Mouse (Mus musculus) neural tube, embryonic 13.5 days (tissue): ENCODE measurements around the gene Ninl. TPM values are rescaled to one million over a fixed set of nuclear protein-coding genes. Genes with fewer than 3 reads are reported as not detected.

ENCODE experiments used
- ATAC-seq: fragments of 200-750 bp; cut with Nextera tagmentation; 2 replicates; pipeline ENCODE4 v1.8.0; 2017; ENCODE audit warnings: low read depth, mild to moderate bottlenecking, moderate TSS enrichment, moderate library complexity
- H3K27ac ChIP-seq: fragments of 300-500 bp; sonication (generic); replicated peaks from 2 replicates; pipeline ENCODE4 v1.5.1; 2015; ENCODE audit warnings: moderate library complexity, mild to moderate bottlenecking, inconsistent platforms
- H3K27me3 ChIP-seq: fragments of 300-500 bp; sonication (generic); 2 replicates; pipeline ENCODE4 v1.6.1; 2015; ENCODE audit warnings: mild to moderate bottlenecking, inconsistent platforms
- H3K36me3 ChIP-seq: fragments of 300-500 bp; sonication (generic); 2 replicates; pipeline ENCODE4 v1.6.1; 2015; ENCODE audit warnings: mild to moderate bottlenecking, inconsistent platforms
- H3K4me1 ChIP-seq: fragments of 300-500 bp; sonication (generic); replicated peaks from 2 replicates; pipeline ENCODE4 v1.6.1; 2015; ENCODE audit warnings: inconsistent platforms
- H3K4me2 ChIP-seq: fragments of 300-500 bp; sonication (generic); 2 replicates; pipeline ENCODE4 v1.6.1; 2015; ENCODE audit warnings: inconsistent platforms, mild to moderate bottlenecking, moderate library complexity
- H3K4me3 ChIP-seq: fragments of 300-500 bp; sonication (generic); 2 replicates; pipeline ENCODE4 v1.5.1; 2015; ENCODE audit warnings: mild to moderate bottlenecking, inconsistent platforms
- H3K9ac ChIP-seq: fragments of 300-500 bp; sonication (generic); 2 replicates; pipeline ENCODE4 v1.6.1; 2015; ENCODE audit warnings: moderate library complexity, mild to moderate bottlenecking, inconsistent platforms
- H3K9me3 ChIP-seq: fragments of 300-500 bp; sonication (generic); 2 replicates; pipeline ENCODE4 v1.6.1; 2016; ENCODE audit warnings: inconsistent platforms
- WGBS: fragments of 180-500 bp; shearing (Covaris S2); methylation state at CpG from one replicate; pipeline ENCODE4 v1.1.7; 2015; 5-methylcytosine and 5-hydroxymethylcytosine counted together
- polyA plus RNA-seq: library from polyadenylated mRNA; unstranded; fragments of >200 nt; fragmentation: Nextera tagmentation; extraction: Ambion mirVana; gene quantifications from 2 replicates; pipeline ENCODE4 v1.2.1, GENCODE M21; 2015

The Ninl gene
- polyA plus RNA-seq, result 5.3 and 6.4 TPM in 2 replicates

DNA sequence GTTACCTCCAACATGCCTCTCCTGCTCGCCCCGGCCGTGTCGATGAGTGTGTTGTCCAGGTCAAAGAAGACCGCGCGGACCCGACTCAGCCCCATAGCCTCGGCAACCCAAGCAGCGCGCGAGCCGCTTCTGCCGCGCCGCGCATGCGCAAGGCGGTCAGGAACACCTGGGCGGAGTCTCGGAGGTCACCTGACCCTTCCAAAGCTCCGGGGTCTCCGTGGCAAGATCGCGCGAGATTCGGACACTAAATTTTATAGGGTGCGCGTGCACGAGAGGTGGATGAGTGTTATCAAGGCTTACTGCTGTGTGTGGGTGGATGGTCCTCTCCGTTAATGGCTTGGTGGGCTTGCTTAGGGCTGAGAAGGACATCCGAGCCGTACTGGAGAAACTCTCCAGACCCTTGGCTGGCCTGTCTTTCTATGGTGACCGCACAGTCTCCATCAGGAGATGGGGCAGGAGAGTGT, at the start of gene Ninl, which contains the start of gene Nanp:
Ninl (minus strand) TSS at position 151 of the 464 bp plus-strand sequence.
Nanp (minus strand) TSS at position 167 of the 464 bp plus-strand sequence.
- Histone ChIP-seq H3K4me2 (peak within 1 kb of the TSS; percentile 66), H3K9me3 (no peaks in the 10 kb centered on the region), H3K27me3 (no peaks in the 10 kb centered on the region), H3K27ac (peak within 1 kb of the TSS; percentile 77), H3K4me1 (peaks cover 17% of the 10 kb centered on the region), H3K9ac (peak within 1 kb of the TSS; percentile 96), H3K4me3 (peak within 1 kb of the TSS; percentile 91), H3K36me3 (no peaks in the 10 kb centered on the region)
- peak; percentile 97 for ATAC-seq
- WGBS, result 1% methylated on average over 34 of the region's 34 CpGs

DNA sequence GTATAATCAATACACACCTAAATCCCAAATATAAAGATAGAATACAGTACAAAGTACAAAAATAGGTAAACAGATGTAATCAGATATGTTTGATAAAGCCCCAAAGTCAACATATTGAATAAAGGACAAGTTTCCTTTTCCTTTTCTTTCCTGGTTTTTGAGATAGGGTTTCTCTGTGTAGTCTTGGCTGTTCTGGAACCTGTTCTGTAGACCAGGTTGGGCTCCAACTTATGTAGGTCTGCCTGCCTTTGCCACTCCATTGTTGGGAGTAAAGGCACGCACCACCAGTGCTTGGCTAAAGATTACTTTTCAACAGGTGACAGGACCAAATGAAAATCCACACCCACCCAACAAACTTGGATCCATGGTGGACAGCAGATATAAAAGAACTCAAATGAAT, 17.5 kb upstream of the Ninl start:
- Histone ChIP-seq H3K4me1 (no peaks in the 10 kb centered on the region), H3K9me3 (no peaks in the 10 kb centered on the region), H3K4me3 (no peak overlapping the region), H3K36me3 (no peaks in the 10 kb centered on the region), H3K27ac (no peak overlapping the region), H3K9ac (no peak overlapping the region), H3K27me3 (no peaks in the 10 kb centered on the region), H3K4me2 (no peak overlapping the region)
- ATAC-seq, result no peak
- 84% methylated on average over 1 of the region's 1 CpGs for WGBS

- ATAC-seq, result no peak
- no peak overlapping the region for H3K9ac ChIP-seq
- WGBS, result 90% methylated on average over 1 of the region's 1 CpGs
- H3K4me1 ChIP-seq, result peaks cover 17% of the 10 kb centered on the region
- no peaks in the 10 kb centered on the region for H3K9me3 ChIP-seq
- no peak overlapping the region for H3K4me3 ChIP-seq
- H3K27me3 ChIP-seq, result no peaks in the 10 kb centered on the region
- H3K36me3 ChIP-seq, result no peaks in the 10 kb centered on the region
- no peak overlapping the region for H3K27ac ChIP-seq
- no peak overlapping the region; the same call in 1 of the 2 replicates for H3K4me2 ChIP-seq
Observed at GRCm38 (mm10) chr2:151040411-151040810, 1.2 kb upstream of the Ninl start.

DNA sequence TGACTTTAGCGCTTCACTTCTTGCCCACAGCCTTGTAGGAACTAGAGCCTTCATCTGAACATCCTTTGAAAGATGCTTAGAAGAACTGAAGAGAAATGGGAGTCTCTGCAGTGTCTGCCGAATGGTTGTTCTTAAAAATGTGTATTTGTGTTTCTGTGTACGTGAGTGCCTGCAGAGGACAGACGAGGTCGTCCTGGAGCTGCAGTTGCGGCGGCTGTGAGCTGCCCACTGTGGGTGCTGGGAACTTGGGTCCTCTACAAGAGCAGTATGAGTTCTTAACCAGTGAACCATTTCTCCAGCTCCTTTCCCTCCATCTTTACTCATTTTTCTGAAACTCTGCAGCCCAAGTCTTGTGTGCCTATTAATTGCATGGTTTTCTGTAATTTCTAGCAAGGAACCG, 544 bp upstream of the Ninl start:
- H3K4me2 ChIP-seq, result peak overlapping the region; percentile 66

GRCm38 (mm10) chr2:151038811-151039222, 365 bp downstream of the Ninl start:
- Histone ChIP-seq H3K27ac (peak overlapping the region; percentile 75), H3K36me3 (no peaks in the 10 kb centered on the region), H3K4me1 (peaks cover 17% of the 10 kb centered on the region), H3K9me3 (no peaks in the 10 kb centered on the region), H3K4me3 (peak overlapping the region; percentile 91), H3K4me2 (peak overlapping the region; percentile 66), H3K27me3 (no peaks in the 10 kb centered on the region), H3K9ac (peak overlapping the region; percentile 96)
- WGBS, result 0% methylated on average over 30 of the region's 30 CpGs
- peak; percentile 85; the same call in 1 of the 2 replicates for ATAC-seq

More for the DNA sequence above, 544 bp upstream of the Ninl start:
- H3K4me1 ChIP-seq, result peaks cover 17% of the 10 kb centered on the region
- peak overlapping the region; percentile 77 for H3K27ac ChIP-seq
- no peaks in the 10 kb centered on the region for H3K27me3 ChIP-seq
- ATAC-seq, result peak; percentile 51
- H3K4me3 ChIP-seq, result peak overlapping the region; percentile 91
- no peaks in the 10 kb centered on the region for H3K36me3 ChIP-seq
- 46% methylated on average over 8 of the region's 8 CpGs for WGBS
- H3K9me3 ChIP-seq, result no peaks in the 10 kb centered on the region
- H3K9ac ChIP-seq, result peak overlapping the region; percentile 96

GRCm38 (mm10) chr2:151037876-151038552, 1.2 kb downstream of the Ninl start:
- ATAC-seq, result no peak
- peaks cover 17% of the 10 kb centered on the region for H3K4me1 ChIP-seq
- peak overlapping the region; percentile 91 for H3K4me3 ChIP-seq
- no peaks in the 10 kb centered on the region for H3K27me3 ChIP-seq
- peak overlapping the region; percentile 66 for H3K4me2 ChIP-seq
- H3K9me3 ChIP-seq, result no peaks in the 10 kb centered on the region
- 59% methylated on average over 18 of the region's 18 CpGs for WGBS
- H3K27ac ChIP-seq, result no peak overlapping the region
- H3K9ac ChIP-seq, result peak overlapping the region; percentile 96
- no peaks in the 10 kb centered on the region for H3K36me3 ChIP-seq

DNA sequence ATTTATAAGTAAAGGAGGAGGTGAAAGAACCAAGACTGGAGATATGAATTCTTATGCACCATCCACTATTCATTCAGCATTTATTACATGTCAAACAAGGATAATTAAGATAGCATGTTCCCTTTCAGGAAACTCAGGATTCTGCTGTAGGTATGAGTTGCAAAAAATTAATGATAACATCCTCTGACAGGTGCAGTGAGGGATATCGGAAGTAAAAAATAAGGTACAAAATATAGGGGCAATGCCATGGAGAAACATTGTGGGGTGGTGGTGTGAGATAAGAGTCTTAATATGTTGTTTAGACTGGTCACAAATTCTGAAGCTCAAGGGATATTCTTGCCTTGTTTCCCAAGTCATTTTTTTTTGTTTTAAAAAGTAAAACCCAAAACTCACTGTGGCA, 1.9 kb downstream of the Ninl start:
- peak overlapping the region; percentile 66; the same call in 1 of the 2 replicates for H3K4me2 ChIP-seq
- no peak overlapping the region for H3K4me3 ChIP-seq
- H3K9ac ChIP-seq, result no peak overlapping the region
- no peaks in the 10 kb centered on the region for H3K36me3 ChIP-seq
- peaks cover 17% of the 10 kb centered on the region for H3K4me1 ChIP-seq
- ATAC-seq, result no peak
- H3K27me3 ChIP-seq, result no peaks in the 10 kb centered on the region
- no peaks in the 10 kb centered on the region for H3K9me3 ChIP-seq
- no peak overlapping the region for H3K27ac ChIP-seq
- WGBS, result 98% methylated on average over 1 of the region's 1 CpGs

GRCm38 (mm10) chr2:151036721-151037120, 2.5 kb downstream of the Ninl start:
- ATAC-seq, result no peak

GRCm38 (mm10) chr2:151034435-151034834, 4.7 kb downstream of the Ninl start:
- Histone ChIP-seq H3K4me2 (no peak overlapping the region), H3K9me3 (no peaks in the 10 kb centered on the region), H3K27ac (no peak overlapping the region), H3K4me1 (peaks cover 12% of the 10 kb centered on the region), H3K36me3 (no peaks in the 10 kb centered on the region), H3K4me3 (no peak overlapping the region), H3K27me3 (no peaks in the 10 kb centered on the region), H3K9ac (no peak overlapping the region)
- WGBS, result 97% methylated on average over 3 of the region's 3 CpGs
- ATAC-seq, result no peak

More at GRCm38 (mm10) chr2:151036721-151037120, 2.5 kb downstream of the Ninl start:
- Histone ChIP-seq H3K4me3 (no peak overlapping the region), H3K9me3 (no peaks in the 10 kb centered on the region), H3K27ac (no peak overlapping the region), H3K4me1 (peaks cover 17% of the 10 kb centered on the region), H3K36me3 (no peaks in the 10 kb centered on the region), H3K4me2 (no peak overlapping the region), H3K27me3 (no peaks in the 10 kb centered on the region), H3K9ac (no peak overlapping the region)
- 96% methylated on average over 2 of the region's 2 CpGs for WGBS

DNA sequence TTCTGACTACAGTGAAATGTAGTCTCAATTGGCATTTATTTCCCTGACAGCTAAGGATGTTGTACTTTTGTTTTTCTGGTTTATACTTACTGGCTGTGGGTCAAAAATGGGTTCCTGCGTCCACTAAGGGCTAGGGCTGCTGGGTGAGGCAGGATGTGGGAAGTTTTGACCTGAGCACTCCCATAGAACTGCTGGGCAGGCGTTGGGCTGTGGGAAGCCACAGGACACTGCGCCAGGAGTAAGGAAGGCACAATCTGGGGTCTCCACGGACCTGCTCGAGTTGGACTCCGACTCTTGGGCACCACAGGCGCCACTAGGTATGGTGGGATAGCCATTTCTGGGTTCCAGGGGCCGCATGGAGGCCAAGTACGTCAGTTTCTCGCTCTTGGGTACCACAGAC, 18.0 kb downstream of the Ninl start:
- no peak overlapping the region for H3K4me2 ChIP-seq
- no peaks in the 10 kb centered on the region for H3K9me3 ChIP-seq
- WGBS, result 86% methylated on average over 10 of the region's 10 CpGs
- no peaks in the 10 kb centered on the region for H3K4me1 ChIP-seq
- H3K27ac ChIP-seq, result no peak overlapping the region
- no peaks in the 10 kb centered on the region for H3K27me3 ChIP-seq
- H3K9ac ChIP-seq, result no peak overlapping the region
- H3K36me3 ChIP-seq, result 0 out of 2 replicates have a peak, but pooled peaks cover 2% of the 10 kb centered on the region
- no peak for ATAC-seq
- no peak overlapping the region for H3K4me3 ChIP-seq

GRCm38 (mm10) chr2:151015316-151015715, 23.9 kb downstream of the Ninl start:
- ATAC-seq, result no peak
- WGBS, result 86% methylated on average over 2 of the region's 2 CpGs
- H3K27ac ChIP-seq, result no peak overlapping the region
- H3K9me3 ChIP-seq, result no peaks in the 10 kb centered on the region
- H3K27me3 ChIP-seq, result no peaks in the 10 kb centered on the region
- H3K9ac ChIP-seq, result no peak overlapping the region
- no peaks in the 10 kb centered on the region for H3K4me1 ChIP-seq
- H3K4me3 ChIP-seq, result no peak overlapping the region
- no peaks in the 10 kb centered on the region for H3K36me3 ChIP-seq
- no peak overlapping the region for H3K4me2 ChIP-seq

DNA sequence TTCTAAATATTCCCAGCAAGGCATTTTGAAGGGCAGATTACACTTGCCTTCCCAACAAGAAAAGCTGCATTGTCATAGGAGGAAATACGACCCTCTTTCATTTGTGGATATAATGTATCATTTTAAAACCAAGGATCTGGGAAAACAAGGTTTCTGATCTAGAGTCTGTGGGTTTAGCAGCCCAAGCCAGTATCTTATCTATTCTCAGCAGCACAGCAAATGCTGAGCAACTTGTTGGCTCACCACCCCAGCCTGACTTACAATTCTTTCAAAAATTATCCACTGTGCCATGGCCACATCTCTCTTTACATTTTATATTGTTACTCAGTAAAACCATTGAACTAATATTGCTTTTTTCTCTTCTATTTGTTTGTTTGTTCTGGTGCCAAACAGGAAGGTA, 27.9 kb downstream of the Ninl start:
- H3K4me2 ChIP-seq, result no peak overlapping the region
- no peaks in the 10 kb centered on the region for H3K9me3 ChIP-seq
- WGBS, result 76% methylated on average over 1 of the region's 1 CpGs
- H3K4me1 ChIP-seq, result peaks cover 21% of the 10 kb centered on the region
- no peak overlapping the region for H3K9ac ChIP-seq
- ATAC-seq, result no peak
- no peak overlapping the region for H3K4me3 ChIP-seq
- no peak overlapping the region for H3K27ac ChIP-seq
- H3K27me3 ChIP-seq, result no peaks in the 10 kb centered on the region
- H3K36me3 ChIP-seq, result no peaks in the 10 kb centered on the region
